Mouse (Mus musculus): ENCODE data around the gene Pcsk7. TPM values are rescaled to one million over a fixed set of nuclear protein-coding genes. Genes with fewer than 3 reads are reported as not detected.

Gene Pcsk7
- polyA plus RNA-seq, 1 experiment from 2014 or later = 17.7 TPM

Small RNA genes lying within 50 kb of the gene (microRNA-seq; reads per million reads assigned to microRNA genes)
- gene Mir7087 = not detected

Other genes with a start within 250 kb of the Pcsk7 start
- 8.9 and 11.5 TPM in 2 replicates for gene Cep164, start 77.8 kb upstream of the Pcsk7 start, polyA plus RNA-seq (2014; fragmentation: Nextera tagmentation; extraction: Ambion mirVana)
- gene Bace1, start 67.9 kb upstream of the Pcsk7 start, polyA plus RNA-seq (2014; fragmentation: Nextera tagmentation; extraction: Ambion mirVana) = 46.0 and 50.3 TPM in 2 replicates
- 107 and 109 TPM in 2 replicates for gene Rnf214, start 414 bp downstream of the Pcsk7 start, polyA plus RNA-seq (2014; fragmentation: Nextera tagmentation; extraction: Ambion mirVana)
- gene Tagln, start 29.6 kb downstream of the Pcsk7 start, polyA plus RNA-seq (2014; fragmentation: Nextera tagmentation; extraction: Ambion mirVana) = 10.3 and 10.5 TPM in 2 replicates
- 48.9 and 55.3 TPM in 2 replicates for gene Sidt2, start 48.8 kb downstream of the Pcsk7 start, polyA plus RNA-seq (2014; fragmentation: Nextera tagmentation; extraction: Ambion mirVana)
- gene Pafah1b2, start 106.2 kb downstream of the Pcsk7 start, polyA plus RNA-seq (2014; fragmentation: Nextera tagmentation; extraction: Ambion mirVana) = 289 and 303 TPM in 2 replicates
- gene Sik3, start 106.3 kb downstream of the Pcsk7 start, polyA plus RNA-seq (2014; fragmentation: Nextera tagmentation; extraction: Ambion mirVana) = 10.9 and 11.0 TPM in 2 replicates

Measured in hindbrain, embryonic 14.5 days (tissue).